Comparison of ENCODE assay signal across 29 mouse cellular contexts in genomic region chr1:90898012-90898411, GRCm38 (mm10). TPM values are rescaled to one million over a fixed set of nuclear protein-coding genes. Genes with fewer than 3 reads are reported as not detected.
"Had no signal": no experiment of that assay in that cellular context is flagged by ENCODE, and none has a peak within 500 bp of the region (broad histone marks: within the 10 kb centered on the region; RNA-seq: fewer than 3 reads in every experiment).

No protein-coding gene starts in this region.

- H3K27me3 ChIP-seq: hindbrain, embryonic 13.5 days; hindbrain, embryonic 15.5 days; kidney, embryonic 15.5 days; liver, embryonic 13.5 days; liver, embryonic 15.5 days had no signal

- H3K9me3 ChIP-seq: heart, embryonic 12.5 days; hindbrain, embryonic 13.5 days; hindbrain, embryonic 15.5 days; kidney, embryonic 15.5 days; liver, embryonic 13.5 days; liver, embryonic 15.5 days had no signal

- H3K4me2 ChIP-seq: heart, embryonic 12.5 days; hindbrain, embryonic 13.5 days; hindbrain, embryonic 15.5 days; kidney, embryonic 15.5 days; liver, embryonic 11.5 days; liver, embryonic 13.5 days; liver, embryonic 15.5 days had no signal

- H3K4me1 ChIP-seq: liver, embryonic 13.5 days; liver, embryonic 15.5 days had no signal

- DNase-seq: gastrocnemius, postnatal 14 days; heart, adult 2 months; heart, postnatal 10 days; kidney, adult 11 months; kidney, adult 2 months; kidney, adult 9 months; kidney, postnatal 14 days; kidney, postnatal 36 days; layer of hippocampus, adult 9-11 months; layer of hippocampus, postnatal 36 days; left cerebral cortex, postnatal 4 days; liver; liver, embryonic 13.5 days had no signal

- H3K9ac ChIP-seq: heart, embryonic 12.5 days; hindbrain, embryonic 13.5 days; hindbrain, embryonic 15.5 days; kidney, embryonic 15.5 days; liver, embryonic 13.5 days; liver, embryonic 15.5 days had no signal

- H3K4me3 ChIP-seq: heart, adult 2 months; heart, embryonic 12.5 days; hindbrain, embryonic 13.5 days; hindbrain, embryonic 15.5 days; kidney, embryonic 15.5 days; liver, embryonic 13.5 days; liver, embryonic 15.5 days had no signal

- ATAC-seq: hindbrain, postnatal 0 days; intestine, embryonic 16.5 days had no signal

- H3K27ac ChIP-seq: hindbrain, embryonic 13.5 days; hindbrain, embryonic 15.5 days; liver, embryonic 13.5 days; liver, embryonic 15.5 days had no signal

- H3K36me3 ChIP-seq: heart, embryonic 12.5 days; hindbrain, embryonic 13.5 days; hindbrain, embryonic 15.5 days; kidney, embryonic 15.5 days; liver, embryonic 13.5 days; liver, embryonic 15.5 days had no signal

RNA-seq across cellular contexts. Expression of gene Mlph, which starts 16.9 kb away (rescaled TPM):
- polyA plus RNA-seq: hindbrain, embryonic 11.5 days; liver, embryonic 11.5 days; liver, embryonic 15.5 days had no signal

RNA-seq across cellular contexts. Expression of gene Prlh, which starts 54.9 kb away (rescaled TPM):
- polyA plus RNA-seq: gonadal fat pad, adult 2 months; heart, adult 2 months; heart, embryonic 12.5 days; heart, embryonic 14.5 days; heart, embryonic 16.5 days; hindbrain, embryonic 11.5 days; hindbrain, embryonic 13.5 days; hindbrain, embryonic 15.5 days; intestine, embryonic 14.5 days; intestine, embryonic 16.5 days; kidney, adult 2 months; kidney, embryonic 15.5 days; kidney, postnatal 0 days; large intestine, adult 2 months; limb, embryonic 14.5 days; liver, embryonic 11.5 days; liver, embryonic 15.5 days had no signal
